8 mouse cellular contexts compared by ENCODE assay signal in genomic region chr9:31925830-31926624, GRCm38 (mm10). TPM values are rescaled to one million over a fixed set of nuclear protein-coding genes. Genes with fewer than 3 reads are reported as not detected.
DNase-seq lines count a peak whose midpoint lies in the region; ATAC-seq and TF ChIP-seq lines count a peak whose summit lies in the region.

No protein-coding gene starts in this region.

- TF ChIP-seq CTCF in G1E (IDR thresholded peaks at IDR 0.05; ENCODE audit: low read depth, low read length) = peak; percentile 77
- TF ChIP-seq CTCF in lung, postnatal 0 days (IDR thresholded peaks at IDR 0.05) = peak; percentile 100

- no peaks in the 10 kb centered on the region for H3K4me1 ChIP-seq in G1E (ENCODE audit: insufficient read depth, low read depth, low read length)
- 0 out of 2 replicates have a peak, but pooled peaks cover 7% of the 10 kb centered on the region for H3K4me1 ChIP-seq in hindbrain, embryonic 10.5 days (replicated peaks)
- H3K4me1 ChIP-seq in lung, postnatal 0 days (ENCODE audit: insufficient read depth, low read depth, low read length) = no peaks in the 10 kb centered on the region

- no peaks in the 10 kb centered on the region; the same call in 1 of the 2 replicates for H3K9me3 ChIP-seq in G1E (replicated peaks)
- H3K9me3 ChIP-seq in hindbrain, embryonic 10.5 days = no peaks in the 10 kb centered on the region
- H3K9me3 ChIP-seq in lung, postnatal 0 days (ENCODE audit: low read length) = no peaks in the 10 kb centered on the region

- no peak overlapping the region for H3K4me3 ChIP-seq in G1E (ENCODE audit: low read depth, low read length)
- no peak overlapping the region for H3K4me3 ChIP-seq in hindbrain, embryonic 10.5 days
- H3K4me3 ChIP-seq in lung, postnatal 0 days (ENCODE audit: low read depth, low read length) = no peak overlapping the region

- no peak overlapping the region for H3K4me2 ChIP-seq in lung, postnatal 0 days (replicated peaks; ENCODE audit: low read depth, low read length)

- no peak for TF ChIP-seq EP300 in lung, postnatal 0 days (IDR thresholded peaks at IDR 0.05)

- H3K36me3 ChIP-seq in G1E (replicated peaks) = no peaks in the 10 kb centered on the region
- no peaks in the 10 kb centered on the region for H3K36me3 ChIP-seq in hindbrain, embryonic 10.5 days
- no peaks in the 10 kb centered on the region for H3K36me3 ChIP-seq in lung, postnatal 0 days (ENCODE audit: insufficient read depth, low read length)

- 22% methylated on average over 22 of the region's 22 CpGs for WGBS in hindbrain, embryonic 10.5 days
- WGBS in lung, postnatal 0 days = 15% methylated on average over 22 of the region's 22 CpGs

- ATAC-seq in G1E (ENCODE audit: extremely low read depth, insufficient number of reproducible peaks, low FRiP score, poor library complexity, severe bottlenecking) = 0 out of 2 replicates have a peak, but pooled peaks have one; percentile 22
- ATAC-seq in frontal cortex, adult (ENCODE audit: low TSS enrichment) = peak; percentile 95
- ATAC-seq in lung, postnatal 0 days = peak; percentile 83

- DNase-seq in G1E (ENCODE audit: low spot score) = no peak
- peak; percentile 48 for DNase-seq in cerebellum, adult 8-10 months
- peak; percentile 90 for DNase-seq in hindbrain, embryonic 10.5 days (ENCODE audit: low spot score)
- peak; percentile 59 for DNase-seq in layer of hippocampus, adult 9-10 months (ENCODE audit: low spot score)
- peak; percentile 91 for DNase-seq in lung, postnatal 0 days (ENCODE audit: low spot score)
- peak; percentile 82 for DNase-seq in ovary, postnatal 36 days (ENCODE audit: low spot score)
- peak; percentile 86 for DNase-seq in thymus, postnatal 14 days

- no peaks in the 10 kb centered on the region for H3K27me3 ChIP-seq in G1E (ENCODE audit: insufficient read depth, low read length)
- peaks cover 8% of the 10 kb centered on the region for H3K27me3 ChIP-seq in hindbrain, embryonic 10.5 days (ENCODE audit: insufficient read depth, poor library complexity, severe bottlenecking)
- H3K27me3 ChIP-seq in lung, postnatal 0 days (replicated peaks; ENCODE audit: insufficient read depth, low read length) = no peaks in the 10 kb centered on the region

- H3K9ac ChIP-seq in lung, postnatal 0 days (replicated peaks; ENCODE audit: low read depth) = no peak overlapping the region

- H3K27ac ChIP-seq in hindbrain, embryonic 10.5 days = no peak overlapping the region
- H3K27ac ChIP-seq in lung, postnatal 0 days (ENCODE audit: low read length) = no peak overlapping the region

RNA-seq across cellular contexts. Expression of gene Barx2, which starts 12.8 kb away (rescaled TPM):
- total RNA-seq in G1E (2014; fragmentation: Nextera tagmentation) = not detected in 2 replicates
- 0.05 TPM in 1 of 2 replicates, not detected in the other for total RNA-seq in G1E (2017)
- not detected in 2 replicates for polyA plus RNA-seq in G1E (2012)
- 0.07 and 0.12 TPM in 2 replicates for polyA plus RNA-seq in hindbrain, embryonic 10.5 days (2016; fragmentation: Nextera tagmentation; extraction: Ambion mirVana)
- polyA plus RNA-seq in lung, postnatal 0 days (2015; fragmentation: Nextera tagmentation; extraction: Ambion mirVana) = 0.37 and 0.39 TPM in 2 replicates

Comparison
In these comparisons a context has a peak if more than half of its experiments do, and no peak if none do; other contexts are left out.
1. ATAC-seq: peak in every context shown above with its lines; median percentile 95 in frontal cortex, adult; 83 in lung, postnatal 0 days; 22 in G1E.